Mouse (Mus musculus) CD4-positive, CD25-positive, alpha-beta regulatory T cell, adult 4 months (primary cell): ENCODE data around the gene Olfr1338. TPM values are rescaled to one million over a fixed set of nuclear protein-coding genes. Genes with fewer than 3 reads are reported as not detected.
"Not testable (repeated sequence)": the region's sequence is repeated elsewhere in the genome, so short reads cannot be mapped to it uniquely, and the experiment has no call there.

Source experiments
- ATAC-seq: one replicate; pipeline ENCODE4 v1.8.0; 2017
- polyA plus RNA-seq, 2 experiments: library from polyadenylated mRNA; unstranded; fragments of 100-300 nt; shearing (Covaris generic); gene quantifications; one replicate each; pipeline ENCODE4 v1.2.1; 2017

Olfr1338 gene
- not detected for polyA plus RNA-seq

DNA sequence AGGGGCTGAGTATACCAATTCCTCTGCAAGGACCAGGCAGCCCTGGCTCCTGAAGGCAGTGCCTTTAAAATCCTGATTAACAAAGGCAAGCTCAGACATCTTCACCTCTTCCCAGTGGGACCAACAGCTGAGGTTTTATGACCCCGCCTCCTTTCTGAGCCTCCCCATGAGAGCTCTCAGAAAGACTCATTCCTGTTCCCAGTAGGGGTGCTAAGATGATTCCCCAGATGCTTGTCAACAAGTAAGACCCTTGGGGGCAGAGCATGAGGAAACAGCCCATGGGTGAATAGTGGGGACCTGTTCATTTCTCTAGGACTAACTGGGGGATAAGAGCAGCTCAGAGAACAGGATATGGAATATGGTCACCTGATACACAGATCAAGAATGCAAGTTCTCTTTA is at the start of gene Olfr1338:
Gene Olfr1338, minus strand, starts transcription at position 101 of the 400 bp plus-strand sequence.
- no peak for ATAC-seq

DNA sequence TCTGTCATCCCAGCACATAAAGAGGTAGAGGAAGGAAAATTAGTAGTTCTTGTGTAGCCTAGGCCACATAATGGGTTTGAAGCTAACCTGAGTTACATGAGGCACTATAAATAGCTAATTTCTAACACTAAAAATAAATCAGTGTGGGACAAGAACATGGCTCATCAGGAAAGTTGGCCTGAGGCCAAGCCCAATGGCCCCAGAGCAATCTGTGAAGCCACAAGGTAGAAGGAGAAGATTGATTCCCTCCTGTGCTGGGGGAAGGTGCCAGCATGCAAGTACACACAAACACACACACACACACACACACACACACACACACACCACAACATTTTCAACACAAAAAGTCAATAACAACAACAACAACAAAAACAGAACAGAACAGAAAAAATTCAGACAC is 34.3 kb upstream of the Olfr1338 start:
- ATAC-seq, result not testable (repeated sequence)

DNA sequence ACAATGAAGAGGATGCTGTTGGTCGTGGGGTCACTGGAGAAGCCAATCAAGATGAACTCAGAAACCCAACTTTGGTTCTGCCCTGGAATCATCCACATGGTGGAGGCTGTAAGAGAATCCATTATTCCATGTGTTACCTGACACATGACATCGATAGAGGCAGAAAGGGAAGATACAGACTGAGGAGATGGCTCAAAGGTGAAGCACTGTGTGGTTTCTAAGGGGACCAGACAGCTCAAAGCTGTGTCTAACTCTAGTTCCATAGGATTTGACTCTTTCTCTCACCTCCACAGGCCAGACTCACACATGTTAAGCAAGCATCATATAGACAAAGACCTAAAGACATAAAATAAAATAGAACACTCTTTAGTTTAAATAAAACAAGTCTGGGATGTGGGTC is 23.9 kb upstream of the Olfr1338 start, which contains the start of gene Olfr1337:
Gene Olfr1337, minus strand, starts transcription at position 101 of the 400 bp plus-strand sequence.
- no peak for ATAC-seq

DNA sequence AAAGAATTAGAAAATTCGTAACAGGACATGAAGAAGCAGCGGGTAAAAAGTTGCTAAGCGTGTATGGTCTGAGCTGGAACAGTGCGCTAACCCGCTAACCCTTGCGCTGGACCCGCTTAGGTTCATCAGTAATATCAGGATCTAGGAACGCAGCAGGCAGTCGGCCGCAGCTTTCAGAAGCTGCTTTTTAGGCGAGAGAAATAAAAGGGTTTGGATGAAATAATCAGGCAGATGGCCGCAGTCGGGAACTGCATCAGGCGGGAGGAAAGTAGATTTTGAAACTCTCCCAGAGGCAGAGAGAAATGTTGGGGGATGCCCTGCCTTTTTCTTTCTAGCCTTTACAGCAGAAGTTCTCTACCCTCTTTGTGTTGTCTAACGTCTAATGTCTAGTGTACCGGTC is 16.7 kb downstream of the Olfr1338 start:
- ATAC-seq, result no peak

DNA sequence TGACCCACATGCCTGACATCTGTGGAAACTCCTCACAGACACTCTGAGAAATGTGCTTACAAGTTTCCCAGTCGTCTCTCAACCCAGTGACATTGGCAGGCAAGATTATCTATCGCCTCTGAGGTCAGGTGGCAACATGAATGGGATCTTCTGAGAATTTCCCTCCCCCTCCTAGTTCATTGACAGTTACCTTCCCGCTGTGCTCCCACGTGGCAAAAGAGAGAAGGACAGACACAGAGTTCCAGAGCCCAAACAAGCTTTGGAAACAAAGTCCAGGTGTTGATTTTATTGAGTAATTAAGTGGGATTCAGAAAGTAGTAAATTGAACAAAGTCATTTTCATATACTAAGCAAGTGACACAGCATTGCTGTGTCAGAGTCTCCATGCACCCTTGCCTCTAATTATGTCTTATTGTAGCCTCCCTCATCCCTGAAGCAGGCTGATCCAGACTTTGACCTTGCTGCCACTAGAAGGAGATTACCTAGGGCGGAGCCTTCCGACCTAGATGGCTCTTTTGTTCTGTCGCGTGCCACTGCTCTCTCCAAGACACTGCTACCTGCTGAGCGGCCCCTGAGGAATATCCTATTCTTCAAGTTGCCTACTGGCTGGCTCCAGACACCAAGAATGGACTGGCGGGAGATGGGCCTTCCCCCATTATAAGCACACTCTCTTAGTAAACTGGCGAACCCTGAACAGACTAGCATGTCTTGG is 17.4 kb downstream of the Olfr1338 start:
- ATAC-seq, result no peak

DNA sequence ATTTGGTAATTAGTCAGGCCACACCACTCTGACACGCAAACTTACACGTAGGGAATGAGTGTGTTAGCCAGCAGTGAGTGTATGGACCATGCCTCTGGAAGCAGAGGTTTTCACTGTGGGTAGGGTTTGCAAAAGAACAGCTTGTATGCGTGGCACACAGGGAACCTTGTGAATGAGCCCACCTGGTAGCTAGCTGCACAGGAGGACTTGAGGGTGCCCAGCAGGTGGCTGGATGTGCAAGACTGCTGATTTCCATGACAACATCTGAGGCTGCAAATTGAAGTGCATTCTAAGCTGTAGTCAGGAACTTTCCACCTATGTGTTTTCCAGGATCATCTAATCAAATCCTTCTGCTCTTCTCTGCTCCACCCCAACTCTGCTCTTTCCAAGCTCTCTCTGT is 19.0 kb downstream of the Olfr1338 start:
- ATAC-seq, result no peak

DNA sequence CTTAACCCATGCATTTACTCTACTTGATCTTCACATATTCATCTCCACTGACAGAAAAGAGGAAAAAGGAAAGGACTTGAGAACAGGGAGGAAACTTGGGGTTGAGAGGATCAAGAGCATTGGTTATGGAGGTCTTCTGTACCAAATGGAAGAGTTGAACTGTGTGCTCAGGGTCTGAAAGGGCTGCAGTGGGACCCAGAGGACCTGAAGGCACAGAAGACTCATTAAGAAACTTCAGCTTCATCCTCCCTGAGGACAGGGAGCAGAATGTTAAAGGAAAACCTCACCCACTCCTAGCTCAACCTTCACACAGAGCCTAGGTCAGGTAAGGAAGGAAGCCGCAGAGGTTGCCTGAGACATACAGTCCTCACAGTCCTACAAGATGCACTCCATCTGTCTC is 26.7 kb downstream of the Olfr1338 start, which contains the start of gene Olfr1339:
Gene Olfr1339, plus strand, starts transcription at position 301 of the 400 bp plus-strand sequence.
- no peak for ATAC-seq

DNA sequence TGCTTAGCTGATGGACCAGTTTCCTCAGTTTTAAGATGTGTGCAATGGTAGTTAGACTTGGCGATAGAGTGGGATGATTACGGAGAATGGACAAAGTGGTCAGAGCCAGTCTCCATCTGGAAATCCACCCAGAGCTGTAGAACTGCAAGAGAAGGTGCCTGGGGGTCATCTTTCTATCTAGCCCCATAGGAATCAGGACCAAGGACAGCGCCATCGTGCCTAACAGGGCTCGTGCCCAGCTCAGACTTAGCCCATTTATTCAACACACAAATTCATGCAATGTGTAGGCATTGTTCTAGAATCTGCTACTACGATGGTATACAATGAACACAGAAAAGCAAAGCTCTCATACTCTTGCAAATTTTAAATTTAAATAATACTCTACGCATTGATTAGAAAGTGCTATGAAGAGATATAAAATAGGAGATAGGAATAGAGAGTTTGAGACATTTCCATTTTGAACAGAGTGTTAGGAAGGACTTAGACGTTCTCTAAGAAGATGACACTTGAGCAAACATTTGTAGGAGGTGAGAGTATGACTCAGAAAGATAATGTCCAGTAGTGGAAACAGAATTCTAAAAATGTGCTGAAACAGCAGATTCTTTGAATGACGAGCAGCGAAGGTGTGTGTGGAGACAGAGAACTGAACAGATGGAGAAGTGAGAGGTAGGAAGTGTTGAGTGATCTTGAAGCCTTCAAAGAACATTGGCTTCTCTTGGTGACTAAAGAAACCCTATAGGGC is 36.6 kb downstream of the Olfr1338 start:
- no peak for ATAC-seq

DNA sequence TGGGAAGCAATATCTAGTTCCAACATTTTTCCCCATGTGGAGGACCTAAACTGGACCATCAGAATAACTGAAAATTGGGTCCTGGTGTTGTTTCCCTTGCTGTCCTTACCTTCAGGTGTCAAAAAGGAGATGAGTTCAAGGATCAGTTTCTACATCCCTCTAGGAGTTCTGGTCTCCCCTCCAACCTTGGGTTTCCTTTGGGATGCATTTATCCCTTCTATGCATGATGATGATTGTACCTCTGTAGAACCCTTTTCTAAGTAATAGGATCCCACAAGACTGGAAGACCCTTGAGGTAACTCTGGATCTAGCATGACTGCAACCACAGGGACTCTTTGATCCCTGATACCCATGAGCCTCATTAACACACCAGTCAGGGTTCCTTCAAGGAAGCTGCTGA is 38.7 kb downstream of the Olfr1338 start, which contains the start of gene Olfr1340:
Gene Olfr1340, plus strand, starts transcription at position 301 of the 400 bp plus-strand sequence.
- ATAC-seq, result no peak

DNA sequence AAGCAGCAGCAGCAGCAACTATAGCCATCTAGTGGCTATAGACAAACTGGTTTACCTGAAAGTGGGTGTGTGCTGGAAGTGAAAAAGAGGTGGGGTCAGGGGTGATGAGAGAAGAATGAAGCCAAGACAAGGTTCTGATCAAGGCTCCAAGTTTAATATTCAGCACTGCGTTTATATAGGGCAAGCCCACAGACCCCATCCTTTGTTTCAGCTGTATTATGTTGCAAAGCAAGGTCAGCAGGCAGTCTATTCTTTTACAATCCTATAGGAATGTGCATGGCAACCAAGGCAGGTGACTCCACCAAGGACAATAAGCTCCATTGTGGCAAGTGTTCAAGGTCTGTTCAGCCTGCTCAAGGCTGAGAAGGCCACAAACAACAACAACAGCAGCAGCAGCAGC is 46.9 kb downstream of the Olfr1338 start:
- no peak for ATAC-seq

DNA sequence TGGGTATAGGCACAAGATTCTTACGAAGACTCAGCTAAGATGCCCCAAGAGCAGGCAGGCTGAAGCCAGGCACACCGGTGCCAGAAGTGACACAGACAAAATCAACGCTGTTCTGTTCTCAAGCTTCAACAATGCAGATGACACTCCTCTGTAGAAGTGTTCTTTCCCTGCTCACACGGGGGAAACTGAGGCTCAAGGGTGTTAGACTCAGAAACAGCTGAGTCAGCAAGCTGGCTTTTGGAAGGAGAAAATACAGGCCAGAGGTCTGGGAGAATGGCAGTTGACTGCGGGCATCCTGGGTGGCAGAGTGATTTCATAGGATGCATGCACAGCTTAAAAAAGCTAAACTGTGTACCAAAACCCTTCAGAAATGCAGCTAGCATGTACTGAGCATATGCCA is 50.5 kb downstream of the Olfr1338 start:
- ATAC-seq, result no peak

DNA sequence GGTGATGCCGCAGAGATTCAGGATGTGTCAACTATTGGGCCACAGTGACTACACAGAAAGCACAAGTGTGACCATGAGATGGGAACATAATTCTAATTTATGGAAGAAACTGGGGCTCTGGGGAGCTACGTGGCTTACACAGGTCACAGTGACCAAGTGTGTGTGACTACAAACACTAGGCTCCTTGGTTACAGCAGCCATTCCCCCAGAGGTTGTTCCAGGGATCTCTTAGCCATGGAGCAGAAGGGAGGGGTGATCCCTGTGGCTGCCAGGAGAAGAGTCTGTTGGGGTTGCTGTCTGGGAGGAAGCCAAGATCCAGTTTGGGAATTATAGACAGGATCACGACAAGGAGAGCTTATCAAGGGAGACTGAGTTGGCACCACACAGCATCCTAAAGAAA is 55.3 kb downstream of the Olfr1338 start, which contains the start of gene Olfr1341:
Gene Olfr1341, plus strand, starts transcription at position 301 of the 400 bp plus-strand sequence.
- no peak for ATAC-seq

Other genes starting within 250 kb of the Olfr1338 start
- gene 2610528J11Rik, start 231.7 kb downstream of the Olfr1338 start, polyA plus RNA-seq, result not detected
- gene Tmem125, start 214.7 kb downstream of the Olfr1338 start, polyA plus RNA-seq, result not detected
- not detected for gene Cfap57, start 138.0 kb downstream of the Olfr1338 start, polyA plus RNA-seq
- 100 to 1,000 TPM; 167 to 193 TPM for gene Ebna1bp2, start 137.9 kb downstream of the Olfr1338 start, polyA plus RNA-seq
- gene Olfr62, start 99.8 kb downstream of the Olfr1338 start, polyA plus RNA-seq, result not detected
- gene Olfr1342, start 66.0 kb downstream of the Olfr1338 start, polyA plus RNA-seq, result under 1 TPM in 1 of 2 experiments, not detected in 1; 0.26 TPM
- gene Olfr1341, start 55.2 kb downstream of the Olfr1338 start, polyA plus RNA-seq, result under 1 TPM in 1 of 2 experiments, not detected in 1; 0.09 TPM
- not detected for gene Olfr1340, start 38.6 kb downstream of the Olfr1338 start, polyA plus RNA-seq
- not detected for gene Olfr1339, start 26.6 kb downstream of the Olfr1338 start, polyA plus RNA-seq
- not detected for gene Olfr1337, start 23.8 kb upstream of the Olfr1338 start, polyA plus RNA-seq
- gene Olfr1335, start 51.2 kb upstream of the Olfr1338 start, polyA plus RNA-seq, result not detected
- gene Olfr1333, start 77.5 kb upstream of the Olfr1338 start, polyA plus RNA-seq, result not detected
- not detected for gene Olfr1331, start 105.9 kb upstream of the Olfr1338 start, polyA plus RNA-seq
- gene Olfr1330, start 129.9 kb upstream of the Olfr1338 start, polyA plus RNA-seq, result under 1 TPM in 1 of 2 experiments, not detected in 1; 0.20 TPM
- gene Olfr1329, start 158.7 kb upstream of the Olfr1338 start, polyA plus RNA-seq, result not detected
- not detected for gene Olfr1328, start 179.9 kb upstream of the Olfr1338 start, polyA plus RNA-seq
- not detected for gene Lao1, start 202.8 kb upstream of the Olfr1338 start, polyA plus RNA-seq